Mouse (Mus musculus): ENCODE measurements around the gene Gm45837. TPM values are rescaled to one million over a fixed set of nuclear protein-coding genes. Genes with fewer than 3 reads are reported as not detected.

Gene Gm45837
- total and polyA plus RNA-seq, 2 experiments = not detected

DNA sequence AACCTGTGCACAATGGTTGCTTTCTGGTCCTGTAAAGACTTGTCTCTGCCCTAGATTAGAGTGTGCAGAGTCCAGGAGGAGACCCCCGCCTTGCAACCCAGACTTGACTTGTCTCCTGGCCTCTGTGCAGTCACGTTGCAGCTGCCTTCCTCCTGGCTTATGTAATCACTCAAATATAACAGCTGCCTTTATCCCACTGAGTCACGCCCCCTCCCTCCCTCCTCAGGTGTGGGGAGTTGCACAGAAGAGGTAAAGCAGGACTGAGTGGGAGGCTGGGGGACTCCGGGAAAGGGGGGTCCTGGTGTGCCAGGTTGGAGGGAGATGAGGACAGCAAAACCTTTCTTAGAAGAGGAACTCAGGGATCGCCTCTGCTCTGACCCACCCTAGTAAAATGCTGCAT is 5.7 kb downstream of the Gm45837 start:
- Histone ChIP-seq H3K79me2 (ENCODE audit: control insufficient read depth, insufficient read depth, low read length) (no peaks in the 10 kb centered on the region), H3K4me1 (ENCODE audit: control insufficient read depth, insufficient read depth, low read length) (no peaks in the 10 kb centered on the region), H3K4me3 (ENCODE audit: insufficient read depth, low read depth, low read length) (no peak overlapping the region), H3K27ac (replicated peaks; ENCODE audit: insufficient read depth, low read depth, low read length) (no peak overlapping the region), H3K9ac (ENCODE audit: low read depth, low read length) (no peak overlapping the region), H3K36me3 (ENCODE audit: control insufficient read depth, insufficient read depth, low read length) (no peaks in the 10 kb centered on the region), H3K27me3 (ENCODE audit: control insufficient read depth, insufficient read depth, low read length) (no peaks in the 10 kb centered on the region)
- TF ChIP-seq CTCF (IDR thresholded peaks at IDR 0.05; ENCODE audit: low read depth, low read length) (no peak), POLR2A (IDR thresholded peaks at IDR 0.05; ENCODE audit: extremely low read depth, insufficient read depth, low read length) (no peak)
- no peak for DNase-seq (ENCODE audit: extremely low read depth, low read depth, low spot score)
- WGBS = 71% methylated on average over 5 of the region's 5 CpGs

DNA sequence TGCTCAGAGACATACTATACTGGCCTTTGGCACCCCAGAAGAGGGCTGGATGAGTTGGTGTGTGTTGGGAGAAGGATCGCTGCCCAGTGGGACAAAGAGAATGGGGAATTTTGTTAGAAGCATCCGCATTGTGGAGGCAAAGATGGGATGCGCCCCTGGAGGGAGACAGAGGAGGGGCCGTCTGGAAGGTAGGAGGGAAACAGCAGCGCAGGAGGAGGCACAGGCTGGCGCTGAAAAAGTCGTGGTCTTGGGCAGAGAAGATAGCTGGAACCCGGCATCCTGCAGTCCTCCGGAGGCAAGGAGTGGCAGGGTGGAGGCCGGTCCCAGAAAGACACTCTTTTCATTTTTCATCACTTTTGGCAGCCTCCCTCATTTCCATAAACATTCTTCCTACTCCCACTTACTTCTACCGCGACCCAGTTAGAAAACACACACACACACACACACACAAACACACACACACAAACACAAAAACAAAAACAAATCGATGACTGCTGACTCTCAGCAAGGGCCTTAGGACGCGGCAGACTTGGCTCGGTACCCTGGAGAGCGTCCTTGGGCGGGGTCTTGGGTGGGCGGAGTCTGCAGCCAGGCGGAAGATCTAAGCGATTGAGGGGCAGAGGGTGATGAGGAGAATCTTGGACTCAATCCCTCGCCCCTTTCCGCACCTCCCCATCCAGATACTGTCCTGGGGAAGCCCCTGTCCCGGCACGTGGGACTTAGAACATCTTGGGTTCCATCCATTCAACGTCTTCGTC is 8.5 kb downstream of the Gm45837 start:
- Histone ChIP-seq H3K27ac (replicated peaks; ENCODE audit: insufficient read depth, low read depth, low read length) (no peak overlapping the region), H3K79me2 (ENCODE audit: control insufficient read depth, insufficient read depth, low read length) (no peaks in the 10 kb centered on the region), H3K36me3 (ENCODE audit: control insufficient read depth, insufficient read depth, low read length) (no peaks in the 10 kb centered on the region), H3K4me3 (ENCODE audit: insufficient read depth, low read depth, low read length) (no peak overlapping the region), H3K9ac (ENCODE audit: low read depth, low read length) (no peak overlapping the region), H3K27me3 (ENCODE audit: control insufficient read depth, insufficient read depth, low read length) (no peaks in the 10 kb centered on the region), H3K4me1 (ENCODE audit: control insufficient read depth, insufficient read depth, low read length) (no peaks in the 10 kb centered on the region)
- WGBS = 7% methylated on average over 27 of the region's 27 CpGs
- no peak for TF ChIP-seq CTCF (IDR thresholded peaks at IDR 0.05; ENCODE audit: low read depth, low read length)
- no peak for TF ChIP-seq POLR2A (IDR thresholded peaks at IDR 0.05; ENCODE audit: extremely low read depth, insufficient read depth, low read length)
- DNase-seq (ENCODE audit: extremely low read depth, low read depth, low spot score) = no peak

DNA sequence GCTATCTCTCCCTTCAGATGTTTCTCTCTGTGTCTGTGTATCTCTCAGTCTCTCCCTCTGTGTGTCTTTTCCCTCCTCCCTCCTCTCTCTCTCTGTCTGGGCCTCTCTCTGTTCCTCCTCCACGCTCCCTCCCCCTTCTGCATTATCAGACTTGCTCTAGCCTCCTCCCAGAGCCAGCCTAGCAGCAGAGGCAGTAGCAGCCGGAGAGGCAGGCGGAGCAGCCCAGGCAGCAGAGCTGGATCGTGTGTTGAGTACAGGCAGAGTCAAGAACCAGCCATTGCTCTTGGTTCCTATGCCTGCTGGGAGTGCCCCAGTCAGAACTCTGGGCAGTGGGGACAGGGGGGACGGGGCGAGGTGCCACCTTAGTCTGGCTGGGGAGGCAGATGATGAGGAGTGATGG is 10.8 kb downstream of the Gm45837 start, which contains the start of gene Pde2a:
TSS of gene Pde2a (plus strand) at position 163 of the 400 bp plus-strand sequence.
- H3K27me3 ChIP-seq (ENCODE audit: control insufficient read depth, insufficient read depth, low read length) = no peaks in the 10 kb centered on the region
- WGBS = 33% methylated on average over 6 of the region's 6 CpGs

DNA sequence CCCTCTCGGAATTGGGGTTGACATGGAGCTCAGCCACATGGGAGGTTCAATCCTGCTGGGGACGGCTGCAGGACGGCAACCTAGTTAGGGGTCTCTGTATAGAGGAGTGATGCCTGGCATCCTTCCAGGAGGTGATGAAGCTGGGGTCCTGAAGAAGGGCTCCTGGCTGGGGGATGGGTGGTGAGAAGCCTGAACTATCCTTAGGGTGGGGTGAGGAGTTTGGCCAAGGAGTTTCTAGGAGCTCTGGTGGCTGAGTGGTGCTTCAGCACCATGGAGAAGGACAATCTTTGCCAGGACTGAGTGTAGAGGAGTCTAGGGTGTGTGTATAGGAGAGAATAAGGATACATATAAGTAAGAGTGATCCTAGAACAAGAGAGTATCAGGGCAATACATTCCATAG is 11.4 kb downstream of the Gm45837 start:
- Histone ChIP-seq H3K9ac (ENCODE audit: low read depth, low read length) (no peak overlapping the region), H3K79me2 (ENCODE audit: control insufficient read depth, insufficient read depth, low read length) (no peaks in the 10 kb centered on the region), H3K4me1 (ENCODE audit: control insufficient read depth, insufficient read depth, low read length) (no peaks in the 10 kb centered on the region), H3K36me3 (ENCODE audit: control insufficient read depth, insufficient read depth, low read length) (no peaks in the 10 kb centered on the region), H3K27me3 (ENCODE audit: control insufficient read depth, insufficient read depth, low read length) (no peaks in the 10 kb centered on the region), H3K4me3 (ENCODE audit: insufficient read depth, low read depth, low read length) (no peak overlapping the region), H3K27ac (replicated peaks; ENCODE audit: insufficient read depth, low read depth, low read length) (no peak overlapping the region)
- 54% methylated on average over 3 of the region's 3 CpGs for WGBS
- no peak for TF ChIP-seq POLR2A (IDR thresholded peaks at IDR 0.05; ENCODE audit: extremely low read depth, insufficient read depth, low read length)
- no peak for TF ChIP-seq CTCF (IDR thresholded peaks at IDR 0.05; ENCODE audit: low read depth, low read length)
- DNase-seq (ENCODE audit: extremely low read depth, low read depth, low spot score) = no peak

More for the DNA sequence above, 10.8 kb downstream of the Gm45837 start, which contains the start of gene Pde2a:
- H3K36me3 ChIP-seq (ENCODE audit: control insufficient read depth, insufficient read depth, low read length) = no peaks in the 10 kb centered on the region
- TF ChIP-seq CTCF (IDR thresholded peaks at IDR 0.05; ENCODE audit: low read depth, low read length) (no peak), POLR2A (IDR thresholded peaks at IDR 0.05; ENCODE audit: extremely low read depth, insufficient read depth, low read length) (no peak)
- DNase-seq (ENCODE audit: extremely low read depth, low read depth, low spot score) = no peak
- H3K79me2 ChIP-seq (ENCODE audit: control insufficient read depth, insufficient read depth, low read length) = no peaks in the 10 kb centered on the region
- H3K4me1 ChIP-seq (ENCODE audit: control insufficient read depth, insufficient read depth, low read length) = no peaks in the 10 kb centered on the region
- no peak within 1 kb of the TSS for H3K4me3 ChIP-seq (ENCODE audit: insufficient read depth, low read depth, low read length)
- H3K27ac ChIP-seq (replicated peaks; ENCODE audit: insufficient read depth, low read depth, low read length) = no peak within 1 kb of the TSS
- no peak within 1 kb of the TSS for H3K9ac ChIP-seq (ENCODE audit: low read depth, low read length)

DNA sequence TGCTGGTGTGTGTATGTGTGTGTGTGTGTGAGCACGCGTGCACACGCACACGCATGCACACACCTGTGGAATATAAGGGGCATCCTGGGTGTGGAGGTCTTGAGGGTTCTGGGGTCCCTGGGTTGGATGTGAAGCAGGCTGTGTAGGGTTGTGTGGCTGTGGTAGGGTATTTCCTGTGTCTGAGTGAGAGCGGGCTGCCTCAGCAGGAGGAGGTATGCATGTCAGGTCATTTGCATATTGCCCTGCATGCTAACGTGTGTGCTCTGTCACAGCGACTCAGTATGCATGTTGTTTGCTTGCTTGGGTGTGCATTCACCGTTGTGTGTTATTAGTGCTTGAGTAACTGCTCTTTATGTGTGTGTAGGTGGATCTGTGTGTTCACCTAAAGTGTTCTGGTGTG is 12.0 kb downstream of the Gm45837 start:
- Histone ChIP-seq H3K27me3 (ENCODE audit: control insufficient read depth, insufficient read depth, low read length) (no peaks in the 10 kb centered on the region), H3K27ac (replicated peaks; ENCODE audit: insufficient read depth, low read depth, low read length) (no peak overlapping the region), H3K9ac (ENCODE audit: low read depth, low read length) (no peak overlapping the region), H3K4me3 (ENCODE audit: insufficient read depth, low read depth, low read length) (no peak overlapping the region), H3K79me2 (ENCODE audit: control insufficient read depth, insufficient read depth, low read length) (no peaks in the 10 kb centered on the region), H3K36me3 (ENCODE audit: control insufficient read depth, insufficient read depth, low read length) (no peaks in the 10 kb centered on the region), H3K4me1 (ENCODE audit: control insufficient read depth, insufficient read depth, low read length) (no peaks in the 10 kb centered on the region)
- WGBS = 78% methylated on average over 8 of the region's 8 CpGs
- TF ChIP-seq POLR2A (IDR thresholded peaks at IDR 0.05; ENCODE audit: extremely low read depth, insufficient read depth, low read length) = no peak
- no peak for DNase-seq (ENCODE audit: extremely low read depth, low read depth, low spot score)

DNA sequence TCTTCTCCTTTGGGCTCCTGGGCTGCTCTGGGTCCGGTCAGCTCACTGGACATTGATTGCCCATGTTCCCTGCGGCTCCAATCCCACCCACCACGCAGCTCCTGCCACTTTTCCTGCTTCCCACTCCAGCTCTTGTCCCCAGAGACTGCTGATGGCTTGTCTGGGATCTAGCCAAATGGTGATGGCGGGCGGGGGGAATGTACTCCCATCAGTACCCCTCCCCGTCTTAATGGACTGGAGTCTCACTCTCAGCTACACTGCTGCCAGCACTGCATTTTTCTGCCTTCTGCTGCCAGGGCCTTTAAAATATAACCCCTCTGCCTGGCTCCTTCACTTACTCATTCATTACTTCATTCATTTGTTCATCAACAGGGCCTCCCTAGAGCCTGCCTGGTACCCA is 13.3 kb downstream of the Gm45837 start:
- no peak for TF ChIP-seq CTCF (IDR thresholded peaks at IDR 0.05; ENCODE audit: low read depth, low read length)
- TF ChIP-seq POLR2A (IDR thresholded peaks at IDR 0.05; ENCODE audit: extremely low read depth, insufficient read depth, low read length) = no peak

More for the DNA sequence above, 13.3 kb downstream of the Gm45837 start:
- H3K4me1 ChIP-seq (ENCODE audit: control insufficient read depth, insufficient read depth, low read length) = no peaks in the 10 kb centered on the region
- no peaks in the 10 kb centered on the region for H3K79me2 ChIP-seq (ENCODE audit: control insufficient read depth, insufficient read depth, low read length)
- DNase-seq (ENCODE audit: extremely low read depth, low read depth, low spot score) = no peak
- H3K4me3 ChIP-seq (ENCODE audit: insufficient read depth, low read depth, low read length) = no peak overlapping the region
- no peak overlapping the region for H3K9ac ChIP-seq (ENCODE audit: low read depth, low read length)
- no peaks in the 10 kb centered on the region for H3K27me3 ChIP-seq (ENCODE audit: control insufficient read depth, insufficient read depth, low read length)
- H3K27ac ChIP-seq (replicated peaks; ENCODE audit: insufficient read depth, low read depth, low read length) = no peak overlapping the region
- no peaks in the 10 kb centered on the region for H3K36me3 ChIP-seq (ENCODE audit: control insufficient read depth, insufficient read depth, low read length)
- 75% methylated on average over 6 of the region's 6 CpGs for WGBS

Data from liver, adult 2 months (tissue).